Mouse (Mus musculus) ES-E14 (cell line): ENCODE results near the gene Ranbp17.

Experiments
- CHD2 ChIP-seq: IDR thresholded peaks from 2 replicates; pipeline ENCODE4 v1.6.1; 2014; ENCODE audit warnings: mild to moderate bottlenecking, low read depth, low read length, inconsistent platforms
- HCFC1 ChIP-seq: IDR thresholded peaks from 2 replicates; pipeline ENCODE4 v1.6.1; 2012; ENCODE audit warnings: low read length, inconsistent platforms, borderline replicate concordance; ENCODE audit not compliant: insufficient read depth
- ZC3H11A ChIP-seq: IDR thresholded peaks from 2 replicates; pipeline ENCODE4 v1.6.1; 2012; ENCODE audit warnings: low read depth, mild to moderate bottlenecking, inconsistent platforms, low read length, borderline replicate concordance
- ZNF384 ChIP-seq: IDR thresholded peaks from 2 replicates; pipeline ENCODE4 v1.6.1; 2012; ENCODE audit warnings: low read depth, low read length, inconsistent platforms

DNA sequence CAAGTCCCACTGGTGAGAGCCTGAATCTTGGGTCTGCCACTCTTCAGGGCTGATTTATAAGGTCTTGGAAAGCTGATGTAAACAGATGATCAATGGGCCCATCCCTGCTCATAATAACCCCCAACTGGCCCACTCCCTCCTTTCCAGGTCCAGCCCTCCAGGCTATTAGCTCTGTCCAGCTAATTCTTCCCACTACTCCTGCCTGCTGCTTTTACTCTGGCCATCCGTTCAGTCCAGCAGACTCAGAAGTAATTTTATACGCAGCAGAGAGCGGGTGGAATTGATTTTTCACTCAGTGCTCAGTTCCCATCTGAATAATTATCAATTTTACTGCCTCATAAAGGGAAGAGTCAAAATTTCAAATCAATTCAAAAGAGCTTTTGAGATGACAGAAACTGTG lies 273.3 kb downstream of the Ranbp17 start:
- no peak for TF ChIP-seq HCFC1
- no peak for TF ChIP-seq ZC3H11A
- no peak for TF ChIP-seq ZNF384
- TF ChIP-seq CHD2: no peak
